Mouse (Mus musculus) brain, embryonic 14.5 days (tissue): ENCODE results near the gene Slc16a1. TPM values are rescaled to one million over a fixed set of nuclear protein-coding genes. Genes with fewer than 3 reads are reported as not detected.
"Not testable (repeated sequence)": the region's sequence is repeated elsewhere in the genome, so short reads cannot be mapped to it uniquely, and the experiment has no call there.

Source experiments
- DNase-seq: peaks from one replicate; pipeline ENCODE4 v3.0.0-alpha.2; 2011; ENCODE audit warnings: low read depth
- CTCF ChIP-seq: fragments of 200-500 bp; IDR thresholded peaks from 2 replicates; pipeline ENCODE4 v1.5.1; 2012; ENCODE audit warnings: inconsistent platforms, mild to moderate bottlenecking, moderate library complexity, borderline replicate concordance; ENCODE audit not compliant: insufficient read depth, insufficient read length; ENCODE audit errors: extremely low read depth
- POLR2A ChIP-seq: fragments of 200-500 bp; IDR thresholded peaks from 2 replicates; pipeline ENCODE4 v1.6.1; 2012; ENCODE audit warnings: mild to moderate bottlenecking, inconsistent platforms, borderline replicate concordance; ENCODE audit not compliant: poor library complexity, insufficient read depth, insufficient read length, severe bottlenecking; ENCODE audit errors: extremely low read depth
- polyA plus RNA-seq: library from polyadenylated mRNA; depleted of rRNA; stranded (reverse); fragments of >200 nt; gene quantifications from 2 replicates; pipeline ENCODE4 v1.2.3, GENCODE M21; 2012; rRNA removed

The Slc16a1 gene
- polyA plus RNA-seq, 1 experiment, result 6.7 TPM

GRCm38 (mm10) chr3:104682671-104683504 lies 44.4 kb downstream of the Slc16a1 start:
- TF ChIP-seq POLR2A (no peak), CTCF (peak; percentile 78; the same call in 1 of the 2 replicates)
- DNase-seq, result peak; percentile 88

DNA sequence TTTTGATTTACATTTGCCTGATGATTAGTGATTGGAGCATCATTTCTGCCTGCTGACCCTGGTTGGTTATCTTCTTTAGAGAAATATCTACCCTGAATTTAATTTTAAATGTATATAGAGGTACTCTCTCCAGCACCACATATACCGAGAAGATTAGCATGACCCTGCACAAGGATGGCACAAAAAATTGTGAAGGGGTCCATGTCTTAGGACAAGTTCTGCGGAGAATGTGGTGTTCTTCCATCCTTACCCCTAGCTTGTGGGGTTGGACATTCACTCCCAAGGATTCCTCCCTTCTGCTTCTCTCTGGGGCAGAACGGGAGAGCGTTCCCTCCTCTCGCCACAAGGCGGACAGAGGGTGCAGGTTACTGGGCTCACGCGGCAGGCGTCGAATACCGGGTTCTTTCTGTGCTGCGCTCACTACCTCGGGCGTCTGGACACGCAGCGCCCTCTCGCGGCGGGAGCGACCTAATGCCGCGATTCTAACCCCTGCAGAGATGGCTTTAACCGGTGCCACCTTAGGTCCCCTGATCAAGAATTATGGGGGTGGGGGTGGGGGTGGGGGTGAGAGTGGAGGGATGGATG lies 62.4 kb downstream of the Slc16a1 start:
- peak; percentile 84 for DNase-seq
- peak; percentile 86 for TF ChIP-seq CTCF
- no peak for TF ChIP-seq POLR2A

DNA sequence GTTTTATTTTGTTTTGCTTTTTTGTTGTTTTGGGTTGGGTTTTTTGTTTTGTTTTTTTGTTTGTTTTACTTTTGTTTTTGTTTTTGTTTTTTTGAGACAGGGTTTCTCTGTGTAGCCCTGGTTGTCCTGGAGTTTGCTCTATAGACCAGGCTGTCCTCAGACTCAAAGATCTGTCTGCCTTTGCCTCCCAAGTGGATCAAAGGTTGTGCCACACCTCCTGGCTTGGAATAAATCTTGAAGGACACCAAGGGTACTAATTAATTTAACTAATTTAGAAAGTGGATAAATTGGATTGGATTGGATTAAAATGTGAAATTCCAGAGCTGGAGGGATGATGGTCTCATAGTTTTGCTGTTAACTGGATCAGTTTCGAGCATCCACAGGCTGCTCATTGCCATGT lies 63.3 kb downstream of the Slc16a1 start:
- TF ChIP-seq CTCF, result no peak
- no peak for TF ChIP-seq POLR2A
- no peak for DNase-seq

DNA sequence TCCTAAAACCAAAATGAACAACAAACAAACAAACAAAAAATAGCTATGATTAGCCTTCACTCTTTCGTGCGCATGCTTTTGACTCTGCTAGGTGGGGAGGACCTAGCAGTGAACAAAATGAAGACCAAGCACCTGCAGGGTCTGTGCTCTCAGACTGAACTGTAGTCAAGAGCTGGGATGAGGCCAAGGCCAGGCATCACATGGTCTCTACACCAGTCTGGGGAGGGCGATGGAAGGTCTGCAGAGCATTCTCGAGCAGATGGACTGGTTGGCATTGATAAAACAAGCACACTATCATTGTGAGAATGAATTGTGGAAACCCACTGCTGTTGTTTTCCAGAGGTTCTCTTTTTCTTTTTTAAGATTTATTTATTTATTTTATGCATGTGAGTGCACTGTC lies 65.5 kb downstream of the Slc16a1 start:
- DNase-seq, result no peak
- TF ChIP-seq CTCF (no peak), POLR2A (no peak)

DNA sequence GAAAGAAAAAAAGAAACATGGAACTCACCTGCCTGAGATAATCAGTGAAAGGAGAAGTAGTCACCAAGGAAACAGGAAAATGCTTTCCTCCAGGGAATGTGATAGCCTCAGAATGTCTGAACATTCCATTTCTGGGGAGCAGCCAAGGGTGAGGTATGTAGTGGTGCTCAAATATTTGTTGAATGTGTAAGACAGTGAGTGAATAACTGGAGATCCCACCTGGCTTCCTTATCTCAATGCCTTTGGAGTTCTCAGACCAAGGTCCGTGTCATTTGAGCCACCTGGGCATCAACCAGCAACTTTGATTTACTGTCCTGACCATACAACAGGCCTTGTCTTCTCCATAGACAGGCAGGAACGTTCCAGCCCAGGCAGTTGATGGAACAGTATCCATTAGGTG lies 68.0 kb downstream of the Slc16a1 start:
- no peak for TF ChIP-seq CTCF
- TF ChIP-seq POLR2A, result no peak
- no peak for DNase-seq

- DNase-seq, result not testable (repeated sequence)
Observed at GRCm38 (mm10) chr3:104706951-104707771, 68.7 kb downstream of the Slc16a1 start.

GRCm38 (mm10) chr3:104707772-104708144 lies 69.3 kb downstream of the Slc16a1 start:
- not testable (repeated sequence) for DNase-seq

Other genes starting within 250 kb of the Slc16a1 start
- gene Lrig2, start 126.8 kb upstream of the Slc16a1 start, polyA plus RNA-seq, result 25.2 and 30.3 TPM in 2 replicates
- gene Ppm1j, start 142.4 kb downstream of the Slc16a1 start, polyA plus RNA-seq, result 1.2 and 2.1 TPM in 2 replicates
- 0.12 and 0.26 TPM in 2 replicates for gene Fam19a3, start 143.2 kb downstream of the Slc16a1 start, polyA plus RNA-seq
- 33.1 and 40.4 TPM in 2 replicates for gene Rhoc, start 149.7 kb downstream of the Slc16a1 start, polyA plus RNA-seq
- gene Mov10, start 179.9 kb downstream of the Slc16a1 start, polyA plus RNA-seq, result 6.0 and 8.6 TPM in 2 replicates
- 13.9 and 14.6 TPM in 2 replicates for gene St7l, start 225.3 kb downstream of the Slc16a1 start, polyA plus RNA-seq
- 55.6 and 77.9 TPM in 2 replicates for gene Capza1, start 225.8 kb downstream of the Slc16a1 start, polyA plus RNA-seq